Mouse (Mus musculus) erythroblast, embryonic 14.5 days (primary cell): ENCODE results near the gene Zranb3. TPM values are rescaled to one million over a fixed set of nuclear protein-coding genes. Genes with fewer than 3 reads are reported as not detected.
A peak's percentile ranks its signal among the peaks of the same experiment; 100 is the strongest.
"Not testable (repeated sequence)": the region's sequence is repeated elsewhere in the genome, so short reads cannot be mapped to it uniquely, and the experiment has no call there.

Experiments
- H3K27me3 ChIP-seq: 2 replicates; pipeline ENCODE4 v1.6.1; 2012; ENCODE audit warnings: inconsistent platforms; ENCODE audit not compliant: control insufficient read depth
- H3K36me3 ChIP-seq: 2 replicates; pipeline ENCODE4 v1.6.1; 2012; ENCODE audit warnings: mild to moderate bottlenecking, inconsistent platforms; ENCODE audit not compliant: control insufficient read depth
- H3K4me1 ChIP-seq: 2 replicates; pipeline ENCODE4 v1.6.1; 2012; ENCODE audit warnings: inconsistent platforms; ENCODE audit not compliant: control insufficient read depth
- H3K4me3 ChIP-seq: replicated peaks from 2 replicates; pipeline ENCODE3; 2012; ENCODE audit warnings: moderate library complexity, mild to moderate bottlenecking, inconsistent platforms
- H3K9me3 ChIP-seq: 2 replicates; pipeline ENCODE4 v1.6.1; 2012; ENCODE audit warnings: low read length, inconsistent platforms, mixed read lengths; ENCODE audit not compliant: control insufficient read depth
- GATA1 ChIP-seq: IDR thresholded peaks from 2 replicates; pipeline ENCODE4 v1.6.1; 2012; ENCODE audit warnings: low read length, inconsistent platforms, mixed read lengths
- TAL1 ChIP-seq: IDR thresholded peaks from 3 replicates; pipeline ENCODE4 v1.6.1; 2012; ENCODE audit warnings: low read length, inconsistent platforms, mixed read lengths
- polyA plus RNA-seq: library from polyadenylated mRNA; stranded (reverse); fragments of >175 nt; gene quantifications from 2 replicates; pipeline ENCODE4 v1.2.3, GENCODE M21; 2012

The Zranb3 gene
- polyA plus RNA-seq, 1 experiment = 0.08 TPM

GRCm38 (mm10) chr1:127958801-127959200, 144.0 kb downstream of the Zranb3 start:
- TF ChIP-seq TAL1 (no peak), GATA1 (no peak)
- H3K27me3 ChIP-seq = no peaks in the 10 kb centered on the region
- H3K4me1 ChIP-seq = no peaks in the 10 kb centered on the region
- peaks cover 51% of the 10 kb centered on the region for H3K36me3 ChIP-seq
- no peaks in the 10 kb centered on the region for H3K9me3 ChIP-seq
- no peak overlapping the region for H3K4me3 ChIP-seq

- Histone ChIP-seq H3K9me3 (no peaks in the 10 kb centered on the region), H3K36me3 (peaks cover 55% of the 10 kb centered on the region), H3K4me3 (no peak overlapping the region), H3K4me1 (no peaks in the 10 kb centered on the region), H3K27me3 (no peaks in the 10 kb centered on the region)
- TF ChIP-seq GATA1 (no peak), TAL1 (no peak)
These were observed 146.3 kb downstream of the Zranb3 start for GRCm38 (mm10) chr1:127956524-127956923.

- TF ChIP-seq TAL1 = no peak
- H3K4me1 ChIP-seq = no peaks in the 10 kb centered on the region
- no peaks in the 10 kb centered on the region for H3K9me3 ChIP-seq
- H3K4me3 ChIP-seq = no peak overlapping the region
- H3K27me3 ChIP-seq = no peaks in the 10 kb centered on the region
- H3K36me3 ChIP-seq = peaks cover 43% of the 10 kb centered on the region
These were observed 148.0 kb downstream of the Zranb3 start for GRCm38 (mm10) chr1:127954800-127955199.

GRCm38 (mm10) chr1:127954198-127954597, 148.6 kb downstream of the Zranb3 start:
- peaks cover 38% of the 10 kb centered on the region for H3K36me3 ChIP-seq

GRCm38 (mm10) chr1:127952276-127952675, 150.6 kb downstream of the Zranb3 start:
- Histone ChIP-seq H3K9me3 (peaks cover 4% of the 10 kb centered on the region), H3K4me1 (no peaks in the 10 kb centered on the region), H3K4me3 (no peak overlapping the region), H3K36me3 (peaks cover 37% of the 10 kb centered on the region), H3K27me3 (no peaks in the 10 kb centered on the region)
- TF ChIP-seq TAL1 (no peak), GATA1 (no peak)

More at GRCm38 (mm10) chr1:127954198-127954597, 148.6 kb downstream of the Zranb3 start:
- not testable (repeated sequence) for H3K27me3 ChIP-seq, H3K4me1 ChIP-seq, H3K9me3 ChIP-seq, H3K4me3 ChIP-seq

GRCm38 (mm10) chr1:127948748-127949147, 154.1 kb downstream of the Zranb3 start:
- H3K9me3 ChIP-seq = peaks cover 4% of the 10 kb centered on the region
- H3K4me1 ChIP-seq = no peaks in the 10 kb centered on the region
- H3K27me3 ChIP-seq = no peaks in the 10 kb centered on the region
- peaks cover 47% of the 10 kb centered on the region for H3K36me3 ChIP-seq
- TF ChIP-seq GATA1 (no peak), TAL1 (no peak)
- H3K4me3 ChIP-seq = no peak overlapping the region

- no peaks in the 10 kb centered on the region for H3K4me1 ChIP-seq
- TF ChIP-seq TAL1 (no peak), GATA1 (peak; percentile 62; the same call in 1 of the 2 replicates)
- H3K36me3 ChIP-seq = peaks cover 53% of the 10 kb centered on the region
- H3K9me3 ChIP-seq = peaks cover 4% of the 10 kb centered on the region
- no peak overlapping the region for H3K4me3 ChIP-seq
- no peaks in the 10 kb centered on the region for H3K27me3 ChIP-seq
These were observed 156.1 kb downstream of the Zranb3 start for GRCm38 (mm10) chr1:127946615-127947249.

- no peak overlapping the region for H3K4me3 ChIP-seq
- H3K4me1 ChIP-seq = no peaks in the 10 kb centered on the region
- TF ChIP-seq GATA1 (no peak), TAL1 (no peak)
- no peaks in the 10 kb centered on the region for H3K27me3 ChIP-seq
- peaks cover 55% of the 10 kb centered on the region for H3K36me3 ChIP-seq
- peaks cover 4% of the 10 kb centered on the region for H3K9me3 ChIP-seq
These were observed 156.9 kb downstream of the Zranb3 start for GRCm38 (mm10) chr1:127945696-127946575.

GRCm38 (mm10) chr1:127943516-127943915, 159.3 kb downstream of the Zranb3 start:
- Histone ChIP-seq H3K4me3 (no peak overlapping the region), H3K9me3 (peaks cover 4% of the 10 kb centered on the region), H3K36me3 (peaks cover 78% of the 10 kb centered on the region), H3K27me3 (no peaks in the 10 kb centered on the region), H3K4me1 (no peaks in the 10 kb centered on the region)
- TF ChIP-seq TAL1 (no peak), GATA1 (no peak)
